Mouse (Mus musculus) embryonic facial prominence, embryonic 11.5 days (tissue): ENCODE measurements around the gene Gm49380. TPM values are rescaled to one million over a fixed set of nuclear protein-coding genes. Genes with fewer than 3 reads are reported as not detected.

Experiments
- ATAC-seq: fragments of 200-750 bp; cut with Nextera tagmentation; replicated peaks from 2 replicates; pipeline ENCODE4 v1.8.0; 2017; ENCODE audit warnings: low read depth; ENCODE audit not compliant: insufficient number of reproducible peaks, low FRiP score, low TSS enrichment
- DNase-seq: peaks from one replicate; pipeline ENCODE4 v3.0.0-alpha.2; 2015; ENCODE audit warnings: low spot score
- H3K27ac ChIP-seq: fragments of 300-500 bp; sonication (generic); replicated peaks from 2 replicates; pipeline ENCODE4 v1.5.1; 2014; ENCODE audit warnings: mild to moderate bottlenecking, low read depth, low read length, control low read depth
- H3K27me3 ChIP-seq: fragments of 300-500 bp; sonication (generic); 2 replicates; pipeline ENCODE4 v1.6.1; 2014; ENCODE audit warnings: mild to moderate bottlenecking, low read length, moderate library complexity, mixed read lengths; ENCODE audit not compliant: control insufficient read depth, insufficient read depth
- H3K36me3 ChIP-seq: fragments of 300-500 bp; sonication (generic); replicated peaks from 2 replicates; pipeline ENCODE4 v1.6.1; 2014; ENCODE audit warnings: low read depth, mild to moderate bottlenecking, low read length, moderate library complexity, mixed read lengths; ENCODE audit not compliant: control insufficient read depth, insufficient read depth
- H3K4me1 ChIP-seq: fragments of 300-500 bp; sonication (generic); 2 replicates; pipeline ENCODE4 v1.6.1; 2014; ENCODE audit warnings: low read length, mixed read lengths; ENCODE audit not compliant: control insufficient read depth, insufficient read depth
- H3K4me2 ChIP-seq: fragments of 300-500 bp; sonication (generic); 2 replicates; pipeline ENCODE4 v1.6.1; 2014; ENCODE audit warnings: low read depth, mild to moderate bottlenecking, control low read depth, low read length, moderate library complexity
- H3K4me3 ChIP-seq: fragments of 300-500 bp; sonication (generic); 2 replicates; pipeline ENCODE4 v1.5.1; 2014; ENCODE audit warnings: low read depth, low read length, control low read depth
- H3K9ac ChIP-seq: fragments of 300-500 bp; sonication (generic); replicated peaks from 2 replicates; pipeline ENCODE4 v1.6.1; 2014; ENCODE audit warnings: mild to moderate bottlenecking, control low read depth, low read length
- H3K9me3 ChIP-seq: fragments of 300-500 bp; sonication (generic); replicated peaks from 2 replicates; pipeline ENCODE4 v1.6.1; 2016; ENCODE audit warnings: mild to moderate bottlenecking, low read length, inconsistent platforms, mixed read lengths; ENCODE audit not compliant: control insufficient read depth
- WGBS: fragments of 180-500 bp; shearing (Covaris S2); extraction: QIAGEN DNeasy Blood & Tissue Kit; methylation state at CpG from one replicate; pipeline ENCODE4 v1.1.7; 2014; 5-methylcytosine and 5-hydroxymethylcytosine counted together
- polyA plus RNA-seq: library from polyadenylated mRNA; unstranded; fragments of >200 nt; fragmentation: Nextera tagmentation; extraction: Ambion mirVana; gene quantifications from 2 replicates; pipeline ENCODE4 v1.2.1, GENCODE M21; 2014

Gm49380 gene
- polyA plus RNA-seq, 1 experiment from 2014 or later: 0.08 TPM

DNA sequence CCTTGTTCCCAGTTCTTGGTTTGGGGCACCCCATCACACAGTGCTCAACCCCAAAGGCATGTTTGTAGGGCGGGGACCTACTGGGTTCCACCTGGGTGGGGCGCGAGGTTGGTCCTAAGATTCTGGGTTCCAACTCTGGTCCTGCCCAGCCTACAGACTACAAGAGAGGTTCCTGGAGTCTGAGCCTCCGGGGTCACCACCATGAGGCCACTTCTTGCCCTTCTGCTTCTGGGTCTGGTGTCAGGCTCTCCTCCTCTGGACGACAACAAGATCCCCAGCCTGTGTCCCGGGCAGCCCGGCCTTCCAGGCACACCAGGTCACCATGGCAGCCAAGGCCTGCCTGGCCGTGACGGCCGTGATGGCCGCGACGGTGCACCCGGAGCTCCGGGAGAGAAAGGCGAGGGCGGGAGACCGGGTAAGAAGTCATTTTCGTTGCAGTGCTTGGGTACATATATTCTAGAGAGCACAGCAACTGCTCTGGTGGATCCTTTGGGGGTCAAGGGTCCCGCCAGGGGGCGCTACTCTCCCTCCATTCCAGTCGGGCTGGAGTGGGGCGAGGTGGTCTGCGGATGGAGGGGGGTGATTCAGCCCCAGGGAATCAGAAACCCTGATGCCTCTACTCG, 5.6 kb downstream of the Gm49380 start:
- WGBS: 36% methylated on average over 25 of the region's 25 CpGs
- Histone ChIP-seq H3K4me3 (no peak overlapping the region; the same call in 1 of the 2 replicates), H3K4me2 (peak overlapping the region; percentile 10; the same call in 1 of the 2 replicates), H3K27ac (no peak overlapping the region), H3K4me1 (peaks cover 19% of the 10 kb centered on the region), H3K36me3 (no peaks in the 10 kb centered on the region; the same call in 1 of the 2 replicates), H3K9ac (no peak overlapping the region), H3K9me3 (no peaks in the 10 kb centered on the region), H3K27me3 (no peaks in the 10 kb centered on the region)
- DNase-seq: peak; percentile 62
- ATAC-seq: peak; percentile 42; the same call in 1 of the 2 replicates

DNA sequence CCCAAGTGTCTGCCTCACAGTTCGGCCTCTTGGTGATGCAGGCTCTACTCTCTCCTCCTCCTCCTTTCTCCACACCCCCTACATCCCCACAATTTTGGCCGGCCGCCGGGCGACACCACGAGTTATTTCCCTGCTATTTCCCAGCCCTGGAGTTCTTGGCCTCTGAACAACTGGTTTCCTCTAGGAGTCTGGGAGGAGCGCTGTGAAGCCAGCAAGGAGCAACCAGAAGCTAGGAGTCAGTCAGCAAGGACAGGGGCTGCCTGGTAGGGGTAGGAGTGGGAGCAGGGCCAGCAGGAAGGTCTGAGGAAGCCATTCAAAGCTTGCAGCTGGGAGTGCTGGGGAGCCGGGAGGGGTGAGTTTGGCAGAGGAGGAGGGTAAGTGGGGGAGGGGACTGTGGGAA, 6.2 kb downstream of the Gm49380 start, which contains the start of gene C1qtnf5:
C1qtnf5 (plus strand) TSS at position 136 of the 400 bp plus-strand sequence.
- Histone ChIP-seq H3K4me2 (peak within 1 kb of the TSS; percentile 10; the same call in 1 of the 2 replicates), H3K36me3 (no peaks in the 10 kb centered on the region; the same call in 1 of the 2 replicates), H3K4me3 (no peak within 1 kb of the TSS; the same call in 1 of the 2 replicates), H3K9me3 (no peaks in the 10 kb centered on the region), H3K27ac (no peak within 1 kb of the TSS; the same call in 1 of the 2 replicates), H3K4me1 (peaks cover 19% of the 10 kb centered on the region), H3K27me3 (no peaks in the 10 kb centered on the region), H3K9ac (no peak within 1 kb of the TSS; the same call in 1 of the 2 replicates)
- no peak for ATAC-seq
- DNase-seq: no peak
- 42% methylated on average over 8 of the region's 8 CpGs for WGBS

DNA sequence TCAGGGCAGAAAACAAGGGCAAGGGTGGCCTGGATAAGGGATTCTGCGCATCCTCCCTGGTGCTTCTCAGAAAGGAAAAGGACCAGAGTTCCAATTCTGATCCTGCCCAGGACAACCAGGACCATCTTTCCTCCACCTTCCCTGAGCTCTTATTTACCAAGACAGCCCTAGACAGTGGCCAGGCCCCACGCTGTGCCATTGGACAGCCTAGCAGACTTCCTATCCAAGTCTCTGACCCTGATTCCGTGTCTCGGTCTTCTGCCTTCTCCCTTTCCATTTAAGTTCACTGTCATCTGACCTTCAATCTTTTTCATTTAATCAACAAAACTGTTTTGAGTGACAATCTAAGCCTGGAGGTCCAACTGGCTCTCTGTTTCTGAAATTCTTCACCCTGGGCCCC, 6.7 kb downstream of the Gm49380 start:
- Histone ChIP-seq H3K4me1 (peaks cover 19% of the 10 kb centered on the region), H3K27ac (no peak overlapping the region; the same call in 1 of the 2 replicates), H3K27me3 (no peaks in the 10 kb centered on the region), H3K9ac (no peak overlapping the region), H3K36me3 (no peaks in the 10 kb centered on the region; the same call in 1 of the 2 replicates), H3K4me3 (no peak overlapping the region), H3K9me3 (no peaks in the 10 kb centered on the region), H3K4me2 (no peak overlapping the region)
- no peak for ATAC-seq
- 73% methylated on average over 4 of the region's 4 CpGs for WGBS
- DNase-seq: no peak

DNA sequence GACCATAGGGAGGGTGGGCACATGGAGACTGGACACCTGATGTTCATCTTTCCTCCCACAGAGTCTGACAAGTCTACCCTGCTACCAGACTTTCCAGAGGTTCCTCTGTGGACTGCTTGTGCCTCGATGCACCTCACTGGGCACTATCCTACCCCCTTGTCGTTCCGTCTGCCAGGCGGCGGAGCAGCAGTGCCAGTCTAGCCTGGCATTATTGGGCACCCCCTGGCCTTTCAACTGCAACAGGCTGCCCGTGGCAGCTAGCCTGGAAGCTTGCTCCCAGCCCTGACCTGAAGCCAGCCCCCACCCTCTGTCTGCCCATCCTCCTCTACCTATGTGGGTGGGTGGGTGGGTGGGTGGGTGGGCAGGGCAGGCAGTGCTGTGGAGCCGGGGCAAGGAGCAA, 7.1 kb downstream of the Gm49380 start:
- H3K4me1 ChIP-seq: peaks cover 19% of the 10 kb centered on the region
- ATAC-seq (no peak), DNase-seq (no peak)
- H3K4me2 ChIP-seq: no peak overlapping the region
- H3K9me3 ChIP-seq: no peaks in the 10 kb centered on the region
- no peaks in the 10 kb centered on the region for H3K27me3 ChIP-seq
- H3K9ac ChIP-seq: no peak overlapping the region
- H3K4me3 ChIP-seq: no peak overlapping the region
- H3K36me3 ChIP-seq: no peaks in the 10 kb centered on the region; the same call in 1 of the 2 replicates
- 91% methylated on average over 7 of the region's 7 CpGs for whole genome bisulfite sequencing
- H3K27ac ChIP-seq: no peak overlapping the region

DNA sequence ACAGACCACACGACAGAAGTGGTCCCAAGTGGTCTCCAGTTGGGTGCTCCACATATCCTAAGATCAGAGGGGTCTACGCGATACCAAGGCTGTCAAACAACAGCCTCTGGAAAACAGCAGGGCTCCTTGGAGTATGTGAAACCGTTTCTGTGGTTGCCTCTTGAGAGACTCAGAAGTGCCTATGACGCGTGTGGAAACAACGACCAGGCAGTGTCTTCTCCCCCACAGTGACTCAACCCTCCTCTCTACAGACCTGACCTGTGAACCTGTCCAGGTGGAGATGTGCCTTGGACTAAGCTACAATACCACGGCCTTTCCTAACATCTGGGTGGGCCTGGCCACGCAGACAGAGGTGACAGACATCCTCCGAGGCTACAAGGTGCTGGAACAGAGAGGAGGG, 7.5 kb downstream of the Gm49380 start:
- Histone ChIP-seq H3K27ac (no peak overlapping the region), H3K4me1 (peaks cover 19% of the 10 kb centered on the region), H3K4me3 (no peak overlapping the region), H3K36me3 (no peaks in the 10 kb centered on the region; the same call in 1 of the 2 replicates), H3K4me2 (no peak overlapping the region), H3K27me3 (no peaks in the 10 kb centered on the region), H3K9ac (no peak overlapping the region), H3K9me3 (no peaks in the 10 kb centered on the region)
- no peak for DNase-seq
- 89% methylated on average over 10 of the region's 10 CpGs for WGBS
- no peak for ATAC-seq

DNA sequence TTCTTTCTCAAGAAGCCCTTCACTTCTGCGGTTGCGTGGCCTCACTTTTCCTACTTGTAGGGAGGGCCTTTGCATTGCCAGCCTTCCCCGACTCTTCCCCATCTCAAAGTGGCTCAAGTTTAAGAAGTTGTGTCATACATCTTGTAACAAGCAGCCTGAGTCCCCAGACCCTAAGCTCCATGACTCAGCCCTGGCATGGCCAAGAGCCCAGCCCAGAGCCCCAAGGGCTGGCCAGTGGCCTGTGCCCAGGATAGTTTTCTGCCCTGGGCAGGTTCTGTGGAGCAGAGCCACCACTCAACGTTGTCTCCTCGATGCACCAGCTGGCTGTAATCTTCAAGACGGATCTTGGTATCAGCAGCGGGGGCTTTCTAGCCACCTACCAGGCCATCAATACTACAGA, 8.4 kb downstream of the Gm49380 start:
- WGBS: 93% methylated on average over 7 of the region's 7 CpGs
- Histone ChIP-seq H3K4me3 (no peak overlapping the region), H3K9ac (no peak overlapping the region), H3K36me3 (no peaks in the 10 kb centered on the region; the same call in 1 of the 2 replicates), H3K4me1 (peaks cover 14% of the 10 kb centered on the region), H3K27ac (no peak overlapping the region), H3K9me3 (no peaks in the 10 kb centered on the region), H3K27me3 (no peaks in the 10 kb centered on the region), H3K4me2 (no peak overlapping the region)
- ATAC-seq (no peak), DNase-seq (no peak)

DNA sequence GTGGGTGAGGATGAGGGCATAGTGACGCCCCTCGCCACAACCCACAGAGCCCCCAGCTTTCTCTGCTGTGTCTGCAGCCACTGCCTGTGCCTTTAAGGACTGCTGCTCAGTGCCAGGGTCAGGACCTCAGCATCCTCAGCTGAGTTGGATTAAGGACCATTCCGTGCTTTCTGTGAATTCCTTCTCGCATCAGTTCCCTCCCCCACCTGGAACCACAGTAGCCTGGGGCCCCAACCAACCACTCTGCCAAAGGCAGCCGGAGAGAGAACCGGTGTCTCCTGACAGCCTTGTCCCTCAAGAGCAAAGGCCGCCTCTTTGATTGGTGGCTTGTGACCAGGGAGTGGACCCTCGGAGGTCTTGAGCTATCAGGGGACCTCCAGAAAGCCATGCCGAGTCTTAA, 11.8 kb downstream of the Gm49380 start, which contains the start of gene Mfrp:
Mfrp (plus strand) TSS at position 240 of the 400 bp plus-strand sequence.
- Histone ChIP-seq H3K27me3 (no peaks in the 10 kb centered on the region), H3K36me3 (no peaks in the 10 kb centered on the region), H3K4me2 (no peak within 1 kb of the TSS), H3K9me3 (no peaks in the 10 kb centered on the region), H3K4me1 (no peaks in the 10 kb centered on the region), H3K9ac (no peak within 1 kb of the TSS), H3K27ac (no peak within 1 kb of the TSS), H3K4me3 (no peak within 1 kb of the TSS)
- WGBS: 47% methylated on average over 9 of the region's 9 CpGs
- ATAC-seq (no peak), DNase-seq (peak; percentile 31)

DNA sequence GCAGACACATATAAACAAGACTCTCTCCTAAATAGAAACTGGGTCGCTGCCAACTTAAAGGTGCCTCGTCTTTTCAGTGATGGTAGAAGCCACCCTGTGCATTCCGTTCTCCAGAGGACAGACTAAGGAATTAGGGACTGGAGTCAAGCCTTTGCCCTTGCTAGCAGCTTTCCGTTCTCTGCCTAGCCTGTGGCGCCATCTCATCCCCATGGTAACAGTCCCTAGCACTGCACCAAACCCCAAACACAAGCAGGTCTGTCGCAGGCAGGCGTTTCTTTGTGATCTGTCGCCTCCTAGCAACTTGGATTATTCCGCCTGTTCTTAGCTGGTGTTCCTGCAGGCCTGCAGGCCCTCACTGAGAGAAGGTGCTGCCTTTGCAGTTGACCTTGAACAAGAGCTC, 16.8 kb downstream of the Gm49380 start:
- Histone ChIP-seq H3K9me3 (no peaks in the 10 kb centered on the region), H3K27ac (no peak overlapping the region), H3K9ac (0 out of 2 replicates have a peak overlapping the region, but pooled peaks have one; percentile 29), H3K4me2 (no peak overlapping the region), H3K4me1 (no peaks in the 10 kb centered on the region; the same call in 1 of the 2 replicates), H3K27me3 (no peaks in the 10 kb centered on the region), H3K36me3 (no peaks in the 10 kb centered on the region; the same call in 1 of the 2 replicates), H3K4me3 (no peak overlapping the region)
- ATAC-seq (no peak), DNase-seq (no peak)
- 28% methylated on average over 9 of the region's 9 CpGs for WGBS
